Mouse (Mus musculus): ENCODE data around the gene Dynlt1f.
"Not testable (repeated sequence)": the region's sequence is repeated elsewhere in the genome, so short reads cannot be mapped to it uniquely, and the experiment has no call there.

- TF ChIP-seq CTCF, EP300 (IDR thresholded peaks at IDR 0.05; ENCODE audit: low read depth): not testable (repeated sequence)
Observed at GRCm38 (mm10) chr17:6617689-6618400, 37.9 kb downstream of the Dynlt1f start.

Measured in heart, postnatal 0 days (tissue).